Mouse (Mus musculus) ZHBTc4 (cell line): ENCODE results near the gene Chkb.
"Not testable (repeated sequence)": the region's sequence is repeated elsewhere in the genome, so short reads cannot be mapped to it uniquely, and the experiment has no call there.

Experiments used
- DNase-seq: peaks from one replicate; pipeline ENCODE4 v3.0.0-alpha.2; 2011; ENCODE audit warnings: low read depth, low spot score

Gene Chkb

DNA sequence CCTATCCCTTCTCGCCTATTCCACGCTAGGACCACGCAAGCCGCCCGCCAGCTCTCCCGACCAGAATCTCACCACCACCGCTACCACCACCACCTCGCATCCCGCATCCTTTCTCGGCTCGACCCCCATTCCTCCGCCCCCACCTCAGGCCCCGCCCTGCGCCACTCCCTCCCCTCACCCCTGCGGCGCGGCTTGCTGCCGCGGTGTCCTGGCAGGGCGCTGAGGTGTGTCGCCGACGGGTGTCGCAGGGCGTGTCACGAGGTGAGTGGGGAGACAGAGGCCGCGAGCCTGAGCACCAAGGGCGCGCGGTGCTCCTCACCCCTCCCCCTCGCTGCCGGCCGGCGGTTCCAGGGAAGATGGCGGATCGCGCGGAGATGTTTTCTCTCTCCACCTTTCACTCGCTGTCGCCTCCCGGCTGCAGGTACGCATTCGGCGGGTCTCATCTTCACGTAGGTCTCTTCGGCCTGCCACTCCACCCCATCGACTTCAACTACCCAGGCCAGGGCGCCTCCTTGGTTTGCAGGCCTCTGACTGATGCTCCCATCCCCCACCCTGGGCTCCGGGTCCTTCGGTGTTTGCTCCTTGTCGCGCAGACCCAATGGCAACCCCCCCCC, 24.3 kb upstream of the Chkb start, which contains the start of gene Mapk8ip2:
Gene Mapk8ip2 (plus strand): TSS at position 49 of the 614 bp plus-strand sequence.
- DNase-seq, result peak; percentile 87

DNA sequence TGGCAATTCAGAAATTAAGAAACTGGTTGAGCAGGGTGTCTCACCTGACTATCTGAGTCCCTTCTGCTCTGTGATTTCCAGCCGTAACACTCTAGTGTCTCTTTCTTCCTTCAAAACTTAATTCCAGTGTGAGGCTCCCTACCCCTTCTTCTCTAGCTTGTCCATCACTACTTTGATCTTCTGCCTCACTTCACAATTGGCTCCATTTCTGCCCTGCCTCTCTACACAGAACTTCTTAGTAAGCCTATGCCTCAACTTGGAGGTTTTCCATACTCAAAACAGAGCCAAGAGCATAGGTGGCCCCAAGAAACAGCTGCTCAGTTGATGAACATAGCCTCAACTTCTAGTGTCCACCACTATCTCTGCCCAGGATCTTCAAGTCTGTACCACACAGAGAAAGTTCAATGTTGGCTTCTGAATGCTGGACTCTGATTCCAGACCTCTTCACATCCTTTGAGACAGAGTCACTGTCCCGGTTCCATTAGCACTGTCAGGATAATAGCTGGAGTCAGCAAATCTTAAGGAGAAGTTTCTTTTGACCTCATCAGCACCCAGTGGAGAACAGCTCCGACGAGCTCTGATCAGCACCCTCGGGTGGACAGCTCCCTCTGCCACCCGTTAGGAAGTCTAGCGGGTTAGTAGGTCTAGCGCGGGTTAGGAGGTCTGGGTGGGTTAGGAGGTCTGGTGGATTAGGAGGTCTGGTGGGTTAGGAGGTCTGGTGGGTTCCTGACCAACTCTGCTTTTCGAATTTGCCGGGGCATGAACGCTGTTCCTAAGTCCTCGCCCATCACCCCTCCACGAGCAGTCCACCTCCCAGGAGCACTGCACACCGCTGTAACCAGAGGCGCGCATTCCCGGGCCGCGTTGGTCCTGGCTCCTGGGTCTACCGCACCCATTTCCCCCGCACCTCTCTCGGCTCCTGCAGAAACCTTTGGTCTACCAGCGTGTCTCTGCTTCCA, 23.5 kb upstream of the Chkb start:
- peak; percentile 89 for DNase-seq

DNA sequence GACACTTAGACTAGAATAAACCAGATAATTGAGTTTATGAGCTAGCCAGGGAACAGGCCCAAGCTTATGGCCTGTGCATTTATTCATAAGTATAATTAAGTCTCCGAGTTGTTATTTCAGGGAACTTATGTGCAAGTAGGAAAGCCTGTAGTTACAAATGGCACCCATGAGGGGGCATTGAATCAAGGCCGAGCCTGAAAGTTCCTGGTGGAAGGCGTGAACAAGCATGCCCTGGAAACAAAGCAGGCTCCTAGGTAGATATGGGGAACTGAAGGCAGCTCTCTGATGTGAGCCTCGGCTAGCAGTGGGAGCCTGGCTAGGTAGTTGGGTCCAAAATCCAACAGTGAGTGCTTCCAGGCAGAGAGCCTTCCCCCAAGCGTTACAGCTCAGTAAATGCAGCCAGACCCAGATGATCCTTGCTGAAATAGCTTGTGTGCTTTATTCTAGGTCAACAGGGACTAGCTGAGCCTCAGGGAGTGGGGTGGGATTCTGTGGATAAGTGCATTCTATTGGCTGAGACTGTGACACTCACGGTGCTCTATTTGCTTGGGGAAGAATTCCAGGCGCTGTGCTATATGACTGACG, 12.9 kb upstream of the Chkb start:
- peak; percentile 75 for DNase-seq

DNA sequence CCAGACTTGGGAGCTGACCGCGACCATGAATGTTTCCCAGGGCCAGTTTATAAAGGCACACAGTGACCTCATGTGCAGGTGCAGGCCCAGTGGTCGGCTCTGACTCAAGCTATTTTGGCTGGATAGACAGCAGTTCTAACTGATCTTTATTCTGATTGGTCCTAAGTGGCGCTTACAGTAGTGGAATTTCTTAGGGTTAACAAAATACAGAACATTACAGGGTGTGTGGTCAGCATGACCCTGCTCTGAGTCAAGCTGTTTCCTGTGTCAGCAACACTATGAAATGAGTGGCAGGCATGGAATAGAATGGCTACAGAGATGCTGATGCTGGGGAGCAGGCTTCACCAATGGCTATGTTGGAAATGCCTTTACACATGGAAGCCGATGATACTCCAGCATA, 6.2 kb upstream of the Chkb start:
- DNase-seq, result no peak

DNA sequence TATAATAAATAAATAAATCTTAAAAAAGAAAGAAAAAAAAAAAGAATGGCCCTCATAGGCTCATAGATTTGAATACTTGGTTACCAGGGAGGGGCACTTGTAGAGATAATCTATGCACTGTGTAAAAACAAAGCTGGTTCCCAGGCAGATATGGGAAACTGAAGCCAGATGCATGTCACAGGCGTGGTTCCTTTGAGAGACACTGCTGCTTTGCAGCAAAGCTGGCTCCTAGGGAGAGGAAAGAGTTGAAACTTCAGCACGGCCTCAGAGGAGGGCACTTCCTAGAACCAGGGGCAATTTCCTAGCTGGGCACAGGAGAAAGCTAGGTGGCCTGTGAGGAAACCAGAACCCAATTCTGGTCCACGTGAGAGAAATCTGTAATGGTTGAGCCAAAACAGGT, 4.4 kb upstream of the Chkb start:
- DNase-seq, result no peak

DNA sequence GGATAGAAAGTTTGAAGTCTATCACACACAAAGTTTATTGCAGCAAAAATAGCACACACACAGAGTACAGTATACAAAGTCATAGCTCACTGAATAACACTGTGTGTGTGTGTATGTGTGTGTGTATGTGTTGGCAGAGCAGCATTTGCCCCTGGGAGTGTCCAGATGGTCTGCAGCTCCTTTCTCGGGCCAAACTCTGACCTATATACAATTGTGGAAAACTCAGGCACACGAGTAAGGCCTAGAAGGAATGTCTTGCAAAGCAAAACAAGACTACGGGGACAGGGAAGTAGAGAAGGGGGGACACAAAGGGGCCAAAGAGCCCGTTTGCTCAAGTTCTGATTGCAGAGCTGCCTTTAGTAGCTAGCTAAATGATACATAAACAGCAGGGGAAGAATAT, 3.2 kb upstream of the Chkb start:
- DNase-seq, result no peak

DNA sequence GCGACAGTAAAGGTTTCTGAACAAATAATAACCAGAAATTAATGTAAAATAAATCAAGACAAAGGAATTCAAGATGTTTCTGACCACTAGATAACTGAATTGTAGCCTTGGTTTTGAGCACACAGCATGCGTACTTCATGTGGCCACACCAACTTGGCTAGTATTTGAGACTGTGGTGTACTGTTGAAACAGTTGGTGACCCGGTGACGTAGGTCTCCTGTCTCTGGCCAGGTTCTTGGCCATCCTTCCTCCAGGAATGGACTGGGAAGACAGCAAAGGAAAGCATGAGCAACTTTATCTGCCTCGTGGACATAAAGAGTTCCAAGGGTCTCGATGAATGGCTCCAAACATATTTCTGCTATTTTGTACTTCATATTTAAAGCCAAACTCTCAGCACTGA, 2.1 kb upstream of the Chkb start:
- no peak for DNase-seq

DNA sequence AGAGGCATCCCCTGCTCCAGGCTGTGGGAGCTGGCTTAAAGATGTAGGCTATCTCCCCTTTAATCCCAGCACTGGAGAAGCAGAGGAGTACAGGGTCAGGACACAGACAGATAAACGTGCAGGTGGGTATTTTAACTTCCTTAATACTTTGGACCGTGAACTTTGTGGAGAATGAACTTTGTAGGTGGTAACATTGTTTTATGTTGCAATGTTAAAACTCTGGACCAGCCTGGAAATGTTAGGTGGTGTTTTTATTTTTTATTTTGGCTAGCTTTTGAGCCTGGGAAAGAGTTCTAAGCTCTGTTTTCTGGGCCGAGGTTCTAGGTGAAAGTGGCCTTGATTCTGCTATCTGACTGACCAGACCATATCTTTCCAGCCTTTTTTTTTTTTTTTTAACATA, 1.6 kb upstream of the Chkb start:
- no peak for DNase-seq

DNA sequence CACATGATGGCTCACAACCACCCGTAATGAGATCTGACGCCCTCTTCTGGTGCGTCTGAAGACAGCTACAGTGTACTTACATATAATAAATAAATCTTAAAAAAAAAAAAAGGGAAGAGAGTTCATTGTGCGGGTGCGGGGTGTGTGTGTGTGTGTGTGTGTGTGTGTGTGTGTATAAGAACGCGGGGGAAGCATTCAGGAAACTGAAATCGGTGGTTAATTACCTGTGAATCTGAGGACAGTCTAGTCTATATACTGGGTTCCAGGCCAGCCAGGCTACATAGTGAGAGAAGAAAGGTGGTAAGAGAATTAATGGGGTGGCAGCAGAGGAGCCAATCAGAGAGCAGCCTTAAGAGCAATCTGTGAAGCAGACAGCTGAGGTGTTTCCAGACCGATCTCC, 1.1 kb upstream of the Chkb start:
- not testable (repeated sequence) for DNase-seq

DNA sequence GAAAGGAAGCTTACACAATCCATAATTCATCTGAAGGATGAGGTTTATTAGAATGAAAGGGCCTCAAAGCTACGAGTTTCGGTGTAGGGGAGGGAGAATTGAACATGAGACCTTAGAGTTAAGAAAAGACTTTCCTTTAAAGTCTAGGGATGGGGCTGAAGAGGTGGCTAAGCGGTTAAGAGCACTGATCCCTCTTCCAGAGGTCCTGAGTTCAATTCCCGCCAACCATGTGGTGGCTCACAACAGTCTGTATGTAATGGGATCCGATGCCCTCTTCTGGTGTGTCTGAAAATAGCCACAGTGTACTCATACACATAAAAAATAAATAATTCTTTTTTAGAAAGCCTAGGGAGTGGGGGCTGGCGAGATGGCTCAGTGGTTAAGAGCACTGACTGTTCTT, 633 bp upstream of the Chkb start:
- no peak for DNase-seq

DNA sequence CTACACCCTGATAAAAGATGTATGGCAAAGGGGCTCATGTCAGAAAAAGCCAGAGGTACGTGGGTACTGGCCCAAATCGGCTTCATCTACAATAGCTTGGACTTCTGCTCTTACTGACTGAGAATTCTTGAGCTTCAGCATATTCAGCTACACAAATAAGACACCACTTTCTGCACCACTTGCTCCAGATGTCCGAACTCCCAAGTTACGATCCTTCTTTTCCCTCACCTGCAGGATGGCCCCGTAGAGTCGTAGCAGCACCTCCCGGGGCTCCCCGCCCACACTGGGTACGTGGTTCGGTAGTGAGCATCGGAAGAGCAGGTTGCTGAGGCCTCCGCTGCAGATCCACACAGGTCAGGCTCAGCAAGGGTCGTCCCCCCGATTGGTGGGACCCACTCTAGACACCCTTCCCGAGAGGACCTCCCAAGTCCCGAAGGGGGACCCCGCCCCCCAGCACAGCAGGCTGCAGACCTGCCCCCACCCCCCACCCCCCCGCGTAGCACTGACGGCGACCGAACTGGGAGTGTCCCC, 822 bp downstream of the Chkb start:
- peak; percentile 30 for DNase-seq

DNA sequence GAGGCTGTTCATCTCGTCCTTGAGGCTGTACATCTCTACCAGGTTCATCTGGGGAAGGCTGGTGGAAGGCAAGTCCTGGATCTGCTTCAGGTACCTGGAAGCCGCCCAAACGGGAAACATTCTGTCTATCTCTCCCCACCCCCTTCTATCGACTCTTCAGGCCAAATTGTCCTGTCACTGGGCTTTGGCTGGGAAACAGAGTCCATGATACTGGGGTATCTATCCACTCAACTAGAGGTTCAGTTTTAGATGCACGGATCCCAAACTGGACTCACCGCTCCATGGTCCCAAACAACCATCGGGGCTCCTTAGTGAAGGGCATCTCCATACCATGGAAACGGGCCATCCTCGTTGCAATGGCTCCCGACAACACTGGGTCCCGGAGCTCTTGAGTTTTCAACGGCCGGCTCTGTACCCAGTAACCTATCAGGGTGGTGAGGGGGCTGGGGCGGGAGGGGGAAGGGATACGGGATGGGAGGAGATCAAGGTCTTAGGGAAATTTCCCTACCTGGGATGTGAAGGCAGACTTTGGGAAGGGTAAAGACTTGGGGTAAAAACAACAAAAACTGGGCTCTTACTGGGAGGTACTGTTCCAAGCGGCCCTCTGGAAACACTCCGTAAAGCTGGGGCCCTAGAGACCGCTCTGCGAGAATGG, 1.4 kb downstream of the Chkb start:
- DNase-seq, result no peak

DNA sequence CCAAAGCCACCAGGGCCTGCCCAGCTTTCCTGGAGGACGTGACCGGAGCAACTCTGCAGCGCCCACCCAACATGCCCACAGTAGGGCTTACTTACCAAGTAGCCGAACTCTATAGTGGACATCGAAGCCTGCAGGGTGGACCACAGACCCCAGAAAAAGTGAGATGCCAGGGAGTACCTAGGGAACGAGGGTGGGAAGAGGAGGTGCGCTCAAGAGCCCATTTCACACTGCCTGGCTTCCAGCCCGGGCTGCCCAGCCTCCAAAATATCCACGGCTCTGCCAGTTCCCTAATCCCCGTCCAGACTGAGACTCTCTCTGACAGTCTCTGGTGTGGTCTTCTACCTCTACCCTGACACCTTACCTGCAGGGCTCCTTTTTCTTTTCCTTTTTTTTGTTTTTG, 3.0 kb downstream of the Chkb start:
- no peak for DNase-seq

DNA sequence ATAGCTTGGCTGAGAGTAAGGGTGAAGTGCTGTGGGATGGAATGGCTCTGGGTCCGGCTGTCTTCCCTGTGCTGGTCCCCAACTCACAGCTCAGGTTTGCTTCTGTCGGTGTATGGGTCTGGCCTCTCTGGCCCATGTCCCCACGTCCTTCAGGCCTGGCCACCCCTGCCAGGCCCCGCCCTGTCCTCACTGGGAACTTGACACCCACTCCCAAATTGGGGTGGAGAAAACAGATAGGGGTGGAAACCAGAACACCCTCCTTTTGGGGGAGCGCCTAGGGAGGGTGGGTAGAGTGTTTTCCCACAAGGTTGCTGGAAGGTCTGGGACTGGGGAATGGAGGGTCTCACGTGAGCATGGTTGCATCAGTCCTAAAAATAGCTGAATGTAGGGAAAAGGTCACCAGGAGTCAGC, 4.0 kb downstream of the Chkb start, which contains the start of gene Cpt1b:
Gene Cpt1b (minus strand): TSS at position 153 of the 411 bp plus-strand sequence.
- DNase-seq, result peak; percentile 28

DNA sequence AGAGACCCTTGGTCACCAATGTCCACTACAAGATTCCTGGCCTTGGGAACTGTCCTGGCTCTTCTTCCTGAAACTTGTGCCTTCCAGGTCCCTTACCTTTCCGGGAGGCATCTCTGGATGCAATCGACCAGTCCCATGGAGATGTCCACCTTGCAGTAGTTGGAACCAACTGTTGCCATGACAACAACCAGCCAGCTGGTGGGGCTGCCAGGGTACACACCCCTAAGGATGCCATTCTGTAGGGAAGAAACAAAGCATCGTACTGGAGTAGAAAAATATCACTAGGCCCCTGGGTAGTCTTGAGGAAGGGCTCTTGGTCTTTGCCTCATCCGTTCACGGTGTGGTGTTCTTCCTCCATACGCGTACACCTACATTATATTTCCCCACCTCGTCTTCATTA, 5.1 kb downstream of the Chkb start:
- DNase-seq, result no peak

DNA sequence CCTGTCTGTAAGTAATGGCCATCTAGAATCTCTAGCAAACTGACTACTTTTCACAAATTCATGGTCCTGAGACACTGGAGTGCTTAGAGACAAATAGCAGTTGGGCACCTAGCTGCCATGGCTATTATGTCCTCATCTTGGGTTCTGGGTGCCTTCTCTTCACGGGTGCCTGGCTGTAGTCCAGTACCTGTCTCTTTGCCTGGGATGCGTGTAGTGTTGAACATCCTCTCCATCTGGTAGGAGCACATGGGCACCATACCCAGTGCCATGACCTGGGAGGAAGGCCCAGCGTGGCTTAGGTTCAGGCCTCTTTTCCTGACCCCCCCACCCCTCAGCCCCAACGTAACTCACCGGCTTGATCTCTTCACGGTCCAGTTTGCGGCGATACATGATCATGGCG, 7.8 kb downstream of the Chkb start:
- no peak for DNase-seq

DNA sequence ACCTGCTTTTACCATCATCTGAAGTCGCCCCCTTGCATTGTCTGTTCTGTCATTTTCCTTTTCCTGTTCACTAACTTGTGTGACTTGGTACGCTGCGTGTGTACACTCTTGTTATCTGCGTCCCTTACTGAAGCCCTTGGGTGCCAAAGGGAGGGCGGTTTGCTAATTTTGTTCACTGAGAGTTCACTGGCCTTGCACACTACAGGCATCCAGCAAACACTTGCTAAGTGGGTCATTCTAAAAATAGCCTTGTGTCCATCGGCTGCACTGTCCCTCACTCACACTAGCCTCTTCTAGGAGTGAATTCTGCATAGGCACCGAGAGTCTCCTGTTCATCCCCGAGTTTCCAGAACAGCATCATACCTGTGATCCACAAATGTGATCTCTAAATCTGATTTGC, 14.4 kb downstream of the Chkb start:
- no peak for DNase-seq

DNA sequence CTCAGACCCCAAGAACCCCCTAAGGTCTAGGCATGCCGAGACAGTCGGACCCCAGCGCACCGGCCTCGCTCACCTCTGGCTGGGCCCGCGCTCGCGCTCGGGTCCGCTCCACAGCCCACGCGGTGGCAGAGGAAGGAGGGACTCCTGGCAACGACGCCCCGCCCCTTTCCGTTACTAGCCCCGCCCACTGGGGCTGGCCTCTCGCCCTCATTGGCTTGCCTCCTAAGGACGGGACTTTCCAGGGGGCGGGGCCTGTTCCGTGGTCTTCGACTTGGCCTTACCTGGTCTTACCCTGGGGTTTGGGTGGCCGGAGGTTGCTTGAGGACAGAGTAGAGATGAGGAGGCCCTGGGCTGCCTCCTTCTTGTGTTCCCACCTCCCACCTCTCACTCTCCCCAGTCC, 19.6 kb downstream of the Chkb start, which contains the start of gene Syce3:
Gene Syce3 (minus strand): TSS at position 386 of the 400 bp plus-strand sequence.
- DNase-seq, result peak; percentile 89

DNA sequence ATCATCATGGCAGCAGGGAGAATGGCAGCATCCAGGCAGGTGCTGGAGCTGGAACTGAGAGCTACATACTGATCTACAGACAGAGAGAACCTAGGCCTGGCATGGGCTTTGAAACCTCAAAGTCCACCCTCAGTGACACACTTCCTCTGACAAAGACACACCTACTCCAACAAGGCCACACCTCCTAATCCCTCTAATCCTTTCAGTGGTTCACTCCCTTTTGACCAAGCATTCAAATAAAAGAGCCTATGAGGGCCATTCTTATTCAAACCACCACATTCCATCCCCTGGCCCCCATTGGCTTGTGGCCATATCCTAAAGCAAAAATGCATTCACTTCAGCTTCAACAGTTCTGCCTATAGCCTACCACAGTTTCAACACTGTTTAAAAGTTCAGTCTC, 23.0 kb downstream of the Chkb start:
- peak; percentile 57 for DNase-seq

DNA sequence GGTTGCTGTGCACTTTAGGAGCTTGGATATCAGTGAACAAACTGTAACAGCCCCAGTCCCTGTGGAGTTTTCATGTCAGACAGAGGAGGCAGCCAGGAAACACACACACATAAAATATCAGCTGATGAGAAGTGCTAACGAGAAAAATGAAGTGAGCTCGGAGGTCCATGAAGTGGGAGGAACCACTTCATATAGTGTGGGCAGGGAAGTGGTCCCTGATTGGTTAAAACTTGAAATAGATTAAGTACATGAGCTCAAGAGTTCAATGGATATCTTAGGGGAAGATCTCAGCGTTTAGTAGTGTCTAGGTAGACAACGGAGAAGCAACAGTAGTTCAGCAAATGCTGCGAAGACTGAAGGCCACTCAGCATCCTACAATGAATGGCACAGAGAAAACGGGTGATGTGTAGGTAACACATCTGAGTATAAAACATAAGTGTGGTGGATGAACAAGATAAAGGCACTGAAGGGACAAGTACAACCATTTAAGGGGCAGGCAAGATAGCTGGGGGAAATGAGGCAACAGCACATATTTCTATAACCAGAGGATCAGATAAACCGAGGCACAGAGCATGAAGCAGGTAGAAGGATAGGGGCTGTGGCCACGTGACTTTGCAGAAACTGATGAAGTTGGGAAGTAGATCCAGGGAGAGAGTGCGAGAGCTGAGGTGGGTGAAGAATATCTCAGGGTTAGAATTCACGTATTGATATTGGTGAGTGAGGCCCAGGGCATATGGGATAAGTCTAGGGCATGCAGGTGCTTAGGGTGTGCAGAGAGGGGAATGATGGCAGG, 24.7 kb downstream of the Chkb start:
- DNase-seq, result no peak

DNA sequence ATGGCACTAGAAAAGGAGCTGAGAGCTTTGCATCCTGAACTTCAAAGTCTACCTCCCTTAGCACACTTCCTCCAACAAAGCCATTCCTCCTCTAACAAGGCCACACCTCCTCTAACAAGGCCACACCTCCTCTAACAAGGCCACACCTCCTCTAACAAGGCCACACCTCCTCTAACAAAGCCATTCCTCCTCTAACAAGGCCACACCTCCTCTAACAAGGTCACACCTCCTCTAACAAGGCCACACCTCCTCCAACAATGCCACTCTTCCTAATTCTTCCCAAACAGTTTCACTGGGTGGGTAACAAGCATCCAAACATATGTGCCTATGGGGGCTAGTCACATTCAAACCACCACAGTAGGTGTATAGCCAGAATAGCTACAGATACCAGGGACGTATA, 27.2 kb downstream of the Chkb start:
- peak; percentile 74 for DNase-seq
